Mouse (Mus musculus) heart, adult 2 months (tissue): ENCODE results near the gene Gtf2h3. TPM values are rescaled to one million over a fixed set of nuclear protein-coding genes. Genes with fewer than 3 reads are reported as not detected.

Experiments
- DNase-seq, 2 experiments: peaks; one replicate each; pipeline ENCODE4 v3.0.0; 2021
- H3K27ac ChIP-seq: fragments of 200-600 bp; 2 replicates; pipeline ENCODE4 v1.8.1; 2022
- H3K27me3 ChIP-seq: fragments of 200-500 bp; 2 replicates; pipeline ENCODE4 v1.6.1; 2012; ENCODE audit warnings: mild to moderate bottlenecking, low read length, inconsistent platforms, mixed read lengths; ENCODE audit not compliant: control insufficient read depth, insufficient read depth
- H3K36me3 ChIP-seq: fragments of 200-500 bp; 2 replicates; pipeline ENCODE4 v1.6.1; 2012; ENCODE audit warnings: low read length, inconsistent platforms; ENCODE audit not compliant: control insufficient read depth, insufficient read depth
- H3K4me1 ChIP-seq: fragments of 200-500 bp; 2 replicates; pipeline ENCODE4 v1.6.1; 2011; ENCODE audit warnings: low read length; ENCODE audit not compliant: control insufficient read depth, insufficient read depth
- H3K4me3 ChIP-seq: fragments of 200-600 bp; 2 replicates; pipeline ENCODE4 v1.8.1; 2022
- H3K79me2 ChIP-seq: fragments of 200-500 bp; replicated peaks from 2 replicates; pipeline ENCODE4 v1.6.1; 2012; ENCODE audit warnings: mild to moderate bottlenecking, inconsistent platforms, low read length, moderate library complexity, mixed read lengths; ENCODE audit not compliant: control insufficient read depth, insufficient read depth
- H3K9ac ChIP-seq: fragments of 200-500 bp; 2 replicates; pipeline ENCODE4 v1.6.1; 2012; ENCODE audit warnings: low read depth, mild to moderate bottlenecking, control low read depth, inconsistent platforms, low read length, mixed read lengths
- CTCF ChIP-seq: fragments of 200-600 bp; IDR thresholded peaks from 2 replicates; pipeline ENCODE4 v1.8.1; 2022; ENCODE audit warnings: antibody characterized with exemption, mild to moderate bottlenecking, moderate library complexity
- EP300 ChIP-seq: fragments of 200-500 bp; IDR thresholded peaks from 2 replicates; pipeline ENCODE4 v1.6.1; 2011; ENCODE audit warnings: low read depth, low read length, control low read depth; ENCODE audit not compliant: insufficient read depth
- POLR2A ChIP-seq: fragments of 200-500 bp; IDR thresholded peaks from 2 replicates; pipeline ENCODE4 v1.6.1; 2011; ENCODE audit warnings: mild to moderate bottlenecking, low read depth, low read length, control low read depth; ENCODE audit not compliant: insufficient read depth
- WGBS: fragments of 180-500 bp; shearing (Covaris S2); methylation state at CpG from one replicate; pipeline ENCODE4 v1.1.7; 2018; 5-methylcytosine and 5-hydroxymethylcytosine counted together
- intact Hi-C: fragments of 180-260 bp; cut with DNase I; formaldehyde crosslinking; loops from one replicate; pipeline ENCODE4 v1.15.1; 2025
- polyA plus RNA-seq: library from polyadenylated mRNA; depleted of rRNA; stranded (reverse); fragments of >200 nt; gene quantifications from 2 replicates; pipeline ENCODE4 v1.2.3, GENCODE M21; 2012
- total RNA-seq, 2 experiments: library from RNA; stranded (reverse); gene quantifications; 2 replicates each; pipeline ENCODE4 v1.2.3; 2021

Gtf2h3 gene
- total and polyA plus RNA-seq, 3 experiments: 19.4 to 29.0 (median 20.4) TPM

DNA sequence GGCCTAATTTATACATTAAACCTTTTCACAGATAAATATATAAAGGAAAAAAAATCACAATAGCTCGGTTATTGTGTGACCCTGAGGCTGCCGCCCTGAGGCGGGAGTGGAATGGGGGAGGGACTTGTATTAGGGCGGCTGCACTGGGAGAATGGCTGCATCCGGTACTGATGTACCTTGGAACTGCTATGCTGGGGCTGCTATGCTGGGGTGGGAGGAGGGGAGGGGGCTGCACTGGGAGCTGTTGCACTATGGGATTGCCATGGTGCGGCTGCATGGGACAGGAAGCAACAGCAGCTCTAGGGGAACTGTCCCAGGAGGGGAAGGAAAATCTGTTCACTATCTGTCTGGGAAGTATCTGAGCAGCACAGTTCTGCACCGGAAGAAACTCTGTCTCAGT is 46.5 kb upstream of the Gtf2h3 start:
- DNase-seq: no peak

GRCm38 (mm10) chr5:124535016-124535415 is 43.9 kb upstream of the Gtf2h3 start:
- 47% methylated on average over 5 of the region's 5 CpGs for WGBS
- Histone ChIP-seq H3K9ac (no peak overlapping the region), H3K27me3 (no peaks in the 10 kb centered on the region), H3K79me2 (no peaks in the 10 kb centered on the region), H3K36me3 (no peaks in the 10 kb centered on the region), H3K27ac (no peak overlapping the region), H3K4me1 (peaks cover 2% of the 10 kb centered on the region; the same call in 1 of the 2 replicates), H3K4me3 (no peak overlapping the region)
- no peak for DNase-seq
- TF ChIP-seq POLR2A: no peak
- intact Hi-C loops: no loop called here

More for the DNA sequence above, 46.5 kb upstream of the Gtf2h3 start:
- Histone ChIP-seq H3K27ac (peak overlapping the region; percentile 96), H3K4me3 (no peak overlapping the region), H3K9ac (no peak overlapping the region), H3K79me2 (no peaks in the 10 kb centered on the region), H3K4me1 (peaks cover 2% of the 10 kb centered on the region), H3K36me3 (no peaks in the 10 kb centered on the region), H3K27me3 (no peaks in the 10 kb centered on the region)
- intact Hi-C loops: no loop called here
- TF ChIP-seq POLR2A (no peak), CTCF (no peak), EP300 (no peak)
- WGBS: 24% methylated on average over 7 of the region's 7 CpGs

GRCm38 (mm10) chr5:124536776-124537175 is 42.2 kb upstream of the Gtf2h3 start:
- peaks cover under 1% of the 10 kb centered on the region; the same call in 1 of the 2 replicates for H3K36me3 ChIP-seq
- peak; percentile 50 for TF ChIP-seq CTCF
- TF ChIP-seq EP300: no peak
- peak; percentile 49; the same call in 1 of the 2 replicates for TF ChIP-seq POLR2A
- peak overlapping the region; percentile 49; the same call in 1 of the 2 replicates for H3K9ac ChIP-seq
- peak overlapping the region; percentile 24; the same call in 1 of the 2 replicates for H3K4me3 ChIP-seq
- H3K27me3 ChIP-seq: no peaks in the 10 kb centered on the region
- H3K4me1 ChIP-seq: peaks cover 3% of the 10 kb centered on the region
- H3K79me2 ChIP-seq: no peaks in the 10 kb centered on the region
- WGBS: 2% methylated on average over 17 of the region's 17 CpGs
- intact Hi-C loops: no loop called here
- peak overlapping the region; percentile 69 for H3K27ac ChIP-seq
- peak; percentile 78 to 79 for DNase-seq

- TF ChIP-seq POLR2A: no peak
- TF ChIP-seq EP300: 0 out of 2 replicates have a peak, but pooled peaks have one; percentile 55
- TF ChIP-seq CTCF: peak; percentile 80
- no peak overlapping the region for H3K4me3 ChIP-seq
- 76% methylated on average over 16 of the region's 16 CpGs for WGBS
- H3K27ac ChIP-seq: no peak overlapping the region
- intact Hi-C loops: loop anchor here (2.0 kb wide), 2 partner anchors 54 to 106 kb away; no protein-coding TSS in a partner anchor
- peak; percentile 44 to 60 for DNase-seq
- H3K9ac ChIP-seq: no peak overlapping the region
- H3K36me3 ChIP-seq: peaks cover 13% of the 10 kb centered on the region
- peaks cover 2% of the 10 kb centered on the region; the same call in 1 of the 2 replicates for H3K79me2 ChIP-seq
- H3K4me1 ChIP-seq: peaks cover 6% of the 10 kb centered on the region
- no peaks in the 10 kb centered on the region for H3K27me3 ChIP-seq
Measured at GRCm38 (mm10) chr5:124538813-124539792, 39.8 kb upstream of the Gtf2h3 start.

GRCm38 (mm10) chr5:124539905-124540304 is 39.0 kb upstream of the Gtf2h3 start:
- H3K9ac ChIP-seq: no peak overlapping the region
- peaks cover 13% of the 10 kb centered on the region for H3K36me3 ChIP-seq
- peaks cover 6% of the 10 kb centered on the region for H3K4me1 ChIP-seq
- WGBS: 70% methylated on average over 4 of the region's 4 CpGs
- no peak for DNase-seq
- H3K27me3 ChIP-seq: no peaks in the 10 kb centered on the region
- TF ChIP-seq CTCF: no peak
- no peak for TF ChIP-seq POLR2A
- no peak for TF ChIP-seq EP300
- H3K27ac ChIP-seq: peak overlapping the region; percentile 88
- peaks cover 2% of the 10 kb centered on the region; the same call in 1 of the 2 replicates for H3K79me2 ChIP-seq
- H3K4me3 ChIP-seq: peak overlapping the region; percentile 54; the same call in 1 of the 2 replicates
- intact Hi-C loops: loop anchor here (1.0 to 10.0 kb wide), 4 partner anchors 12 to 425 kb away; partner anchors contain the start of genes Arl6ip4, Ddx55 and Ogfod2
